Mouse (Mus musculus): ENCODE data around the gene Sugp1. TPM values are rescaled to one million over a fixed set of nuclear protein-coding genes. Genes with fewer than 3 reads are reported as not detected.

Gene Sugp1
- total RNA-seq, 2 experiments from 2014 or later = 48.5 to 53.4 TPM

GRCm38 (mm10) chr8:70099276-70099675 lies 56.7 kb downstream of the Sugp1 start:
- DNase-seq (ENCODE audit: low spot score in 2 of 2) = peak in 1 of 2 experiments; percentile 49
- intact Hi-C loops (cut with DNase I) = no loop called here

- intact Hi-C loops (cut with DNase I) = no loop called here
- DNase-seq (ENCODE audit: low spot score in 2 of 2) = peak in 1 of 2 experiments; percentile 65
These were observed 57.6 kb downstream of the Sugp1 start for GRCm38 (mm10) chr8:70100241-70100640.

- no peak for DNase-seq (ENCODE audit: low spot score in 2 of 2)
- intact Hi-C loops (cut with DNase I) = no loop called here
These were observed 61.9 kb downstream of the Sugp1 start for GRCm38 (mm10) chr8:70104506-70104905.

GRCm38 (mm10) chr8:70104922-70105321 lies 62.3 kb downstream of the Sugp1 start:
- intact Hi-C loops (cut with DNase I) = no loop called here
- DNase-seq (ENCODE audit: low spot score in 2 of 2) = no peak

GRCm38 (mm10) chr8:70110451-70110850 lies 67.8 kb downstream of the Sugp1 start:
- intact Hi-C loops (cut with DNase I) = no loop called here
- no peak for DNase-seq (ENCODE audit: low spot score in 2 of 2)

GRCm38 (mm10) chr8:70111192-70111795 lies 68.7 kb downstream of the Sugp1 start:
- intact Hi-C loops (cut with DNase I) = no loop called here
- no peak for DNase-seq (ENCODE audit: low spot score in 2 of 2)

GRCm38 (mm10) chr8:70112401-70113016 lies 69.9 kb downstream of the Sugp1 start:
- DNase-seq (ENCODE audit: low spot score in 2 of 2) = no peak
- intact Hi-C loops (cut with DNase I) = no loop called here

GRCm38 (mm10) chr8:70114488-70114887 lies 71.9 kb downstream of the Sugp1 start:
- no peak for DNase-seq (ENCODE audit: low spot score in 2 of 2)
- intact Hi-C loops (cut with DNase I) = no loop called here

GRCm38 (mm10) chr8:70114892-70115291 lies 72.3 kb downstream of the Sugp1 start:
- no peak for DNase-seq (ENCODE audit: low spot score in 2 of 2)
- intact Hi-C loops (cut with DNase I) = no loop called here

- intact Hi-C loops (cut with DNase I) = no loop called here
- DNase-seq (ENCODE audit: low spot score in 2 of 2) = no peak
These were observed 75.0 kb downstream of the Sugp1 start for GRCm38 (mm10) chr8:70117611-70118010.

GRCm38 (mm10) chr8:70118726-70119700 lies 76.4 kb downstream of the Sugp1 start:
- DNase-seq (ENCODE audit: low spot score in 2 of 2) = peak; percentile 74 to 81
- intact Hi-C loops (cut with DNase I) = no loop called here

- intact Hi-C loops (cut with DNase I) = loop anchor here (10.0 kb wide), 1 partner anchor 206 kb away; no protein-coding TSS in a partner anchor
- DNase-seq (ENCODE audit: low spot score in 2 of 2) = peak; percentile 90 to 91
These were observed 78.1 kb downstream of the Sugp1 start, which contains the start of gene Ncan for GRCm38 (mm10) chr8:70120667-70121066. Gene Ncan, minus strand, starts transcription at chr8:70120873.

Small RNA genes lying within 50 kb of the gene (microRNA-seq; reads per million reads assigned to microRNA genes)
- gene Mir7066 = 23.6 reads per million, percentile 42 among the genes with 10 or more reads in this experiment

Other genes starting within 250 kb of the Sugp1 start
- 10 to 100 TPM; 10.8 to 19.5 TPM for gene Gmip, start 234.1 kb upstream of the Sugp1 start, total RNA-seq (2021)
- gene Lpar2, start 220.4 kb upstream of the Sugp1 start, total RNA-seq (2021) = under 1 TPM; 0.37 to 0.57 TPM
- 10 to 100 TPM; 19.2 to 20.8 TPM for gene Pbx4, start 210.3 kb upstream of the Sugp1 start, total RNA-seq (2021)
- 1 to 10 TPM in 1 of 2 experiments, under 1 TPM in 1; 0.91 to 1.0 TPM for gene Cilp2, start 155.1 kb upstream of the Sugp1 start, total RNA-seq (2021)
- under 1 TPM in 1 of 2 experiments, not detected in 1; 0.32 TPM for gene Tssk6, start 140.6 kb upstream of the Sugp1 start, total RNA-seq (2021)
- 100 to 1,000 TPM; 144 to 161 TPM for gene Ndufa13, start 140.3 kb upstream of the Sugp1 start, total RNA-seq (2021)
- 10 to 100 TPM; 23.7 to 31.3 TPM for gene Yjefn3, start 140.1 kb upstream of the Sugp1 start, total RNA-seq (2021)
- 10 to 100 TPM; 27.3 to 27.6 TPM for gene Gatad2a, start 46.4 kb upstream of the Sugp1 start, total RNA-seq (2021)
- 10 to 100 TPM; 71.3 to 78.7 TPM for gene Mau2, start 79 bp upstream of the Sugp1 start, total RNA-seq (2021)
- gene Tm6sf2, start 30.1 kb downstream of the Sugp1 start, total RNA-seq (2021) = 1 to 10 TPM; 1.5 TPM
- 10 to 100 TPM; 78.4 to 95.6 TPM for gene Hapln4, start 40.6 kb downstream of the Sugp1 start, total RNA-seq (2021)
- gene Ncan, start 78.1 kb downstream of the Sugp1 start, total RNA-seq (2021) = 100 to 1,000 TPM; 192 to 201 TPM
- 10 to 100 TPM; 18.5 to 27.4 TPM for gene Nr2c2ap, start 88.5 kb downstream of the Sugp1 start, total RNA-seq (2021)
- gene Rfxank, start 96.3 kb downstream of the Sugp1 start, total RNA-seq (2021) = 10 to 100 TPM; 12.7 to 16.7 TPM
- gene Borcs8, start 96.7 kb downstream of the Sugp1 start, total RNA-seq (2021) = 10 to 100 TPM; 47.9 to 50.5 TPM
- under 1 TPM; 0.61 to 0.64 TPM for gene Mef2b, start 96.9 kb downstream of the Sugp1 start, total RNA-seq (2021)
- 10 to 100 TPM; 42.9 to 60.1 TPM for gene Tmem161a, start 129.5 kb downstream of the Sugp1 start, total RNA-seq (2021)
- gene Slc25a42, start 169.5 kb downstream of the Sugp1 start, total RNA-seq (2021) = 10 to 100 TPM; 29.7 to 45.9 TPM
- gene Sugp2, start 191.4 kb downstream of the Sugp1 start, total RNA-seq (2021) = 100 to 1,000 TPM; 105 to 126 TPM
- 10 to 100 TPM; 37.4 to 42.2 TPM for gene Armc6, start 191.7 kb downstream of the Sugp1 start, total RNA-seq (2021)
- 1 to 10 TPM; 9.1 to 9.6 TPM for gene Homer3, start 240.0 kb downstream of the Sugp1 start, total RNA-seq (2021)

All from left cerebral cortex, postnatal 36 days (tissue).